Mouse (Mus musculus) ES-Bruce4 (cell line): Measurements from ENCODE around the gene Col6a1.

Source experiments
- EP300 ChIP-seq: IDR thresholded peaks from 2 replicates; pipeline ENCODE4 v1.6.1; 2011; ENCODE audit warnings: low read depth, low read length; ENCODE audit not compliant: insufficient read depth
- POLR2A ChIP-seq: IDR thresholded peaks from one replicate; pipeline ENCODE4 v1.8.1; 2011; ENCODE audit warnings: low read length; ENCODE audit not compliant: insufficient read depth

DNA sequence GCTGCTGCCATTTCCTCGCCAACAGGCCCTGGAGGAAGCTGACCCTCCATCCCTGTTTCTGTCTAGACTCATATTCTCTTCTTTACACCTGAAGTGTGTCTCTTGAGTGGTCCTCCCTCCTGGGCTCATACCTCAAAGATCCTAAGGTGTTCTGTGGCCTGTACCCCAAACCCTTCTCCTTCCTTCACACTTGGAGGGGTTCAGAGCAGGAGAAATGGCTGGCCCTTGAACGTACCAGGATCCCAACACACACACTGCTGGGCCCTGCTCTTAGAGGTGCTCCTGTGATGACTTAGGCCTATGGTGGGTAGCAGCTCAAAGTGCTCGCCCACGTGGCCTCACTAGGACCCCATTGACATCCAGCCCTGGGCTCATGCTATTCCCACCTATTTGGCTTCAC lies 39.0 kb upstream of the Col6a1 start:
- no peak for TF ChIP-seq POLR2A
- TF ChIP-seq EP300, result no peak
